Mouse (Mus musculus): ENCODE measurements around the gene Mmp19.

DNA sequence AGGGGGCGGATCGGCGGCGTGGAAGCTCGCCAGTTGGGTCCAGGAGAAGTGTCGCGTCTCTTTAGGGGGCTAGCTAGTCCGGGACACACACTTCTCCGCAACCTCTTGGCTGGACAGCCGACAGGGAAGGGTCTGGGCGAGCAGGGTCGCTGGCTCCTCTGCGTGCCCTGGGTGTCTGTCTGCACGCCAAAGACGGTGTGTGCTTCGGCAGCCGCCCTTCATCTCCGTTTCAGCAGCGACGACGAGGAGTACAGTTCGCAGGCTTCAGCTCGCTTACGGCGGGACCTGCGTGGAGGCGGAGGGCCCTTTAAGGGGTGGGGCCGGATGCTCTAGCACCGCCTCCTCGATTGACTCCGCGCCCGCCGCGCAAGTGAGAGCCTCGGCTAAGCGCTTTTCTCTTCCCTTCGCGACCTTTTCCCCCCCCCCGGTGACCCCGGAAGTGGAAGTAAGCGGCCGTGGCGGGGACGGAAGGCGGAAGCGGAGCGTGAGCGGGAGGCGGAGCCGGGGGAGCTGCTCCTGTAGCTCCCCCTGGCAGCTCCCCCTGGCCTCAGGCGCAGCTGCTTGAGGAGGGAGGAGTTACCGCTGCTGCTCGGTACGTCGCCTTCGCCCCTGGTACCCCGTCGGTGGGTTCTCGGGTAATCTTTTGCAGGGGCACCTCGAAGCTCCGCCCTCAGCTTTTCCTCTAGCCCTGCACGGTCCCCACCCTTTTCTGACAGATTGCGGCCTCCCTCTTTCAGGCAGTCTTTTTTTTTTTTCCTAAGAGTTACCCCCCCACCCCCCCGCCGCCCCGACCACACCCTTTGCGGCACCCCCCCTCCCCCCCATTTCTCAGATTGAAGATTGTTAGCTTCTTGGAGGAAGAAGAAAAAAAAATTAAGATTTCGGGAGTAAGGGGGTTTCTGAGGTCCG, 14.6 kb downstream of the Mmp19 start:
- TF ChIP-seq TAL1 (IDR thresholded peaks at IDR 0.05; ENCODE audit: low read length) (no peak), GATA1 (IDR thresholded peaks at IDR 0.05; ENCODE audit: low read length) (no peak)

Measured in erythroblast, embryonic 14.5 days (primary cell).